Mouse (Mus musculus) heart, embryonic 16.5 days (tissue): ENCODE results near the gene Btbd9. TPM values are rescaled to one million over a fixed set of nuclear protein-coding genes. Genes with fewer than 3 reads are reported as not detected.

ENCODE experiments used
- ATAC-seq: fragments of 200-750 bp; cut with Nextera tagmentation; replicated peaks from 2 replicates; pipeline ENCODE4 v1.8.0; 2017; ENCODE audit warnings: moderate number of reproducible peaks; ENCODE audit not compliant: insufficient read depth, low FRiP score; ENCODE audit errors: extremely low read depth
- H3K27ac ChIP-seq: fragments of 300-500 bp; sonication (generic); 2 replicates; pipeline ENCODE4 v1.5.1; 2014; ENCODE audit warnings: mild to moderate bottlenecking, low read length, control low read depth, moderate library complexity
- H3K27me3 ChIP-seq: fragments of 300-500 bp; sonication (generic); 2 replicates; pipeline ENCODE4 v1.6.1; 2014; ENCODE audit warnings: low read length, mixed read lengths; ENCODE audit not compliant: control insufficient read depth, insufficient read depth
- H3K36me3 ChIP-seq: fragments of 300-500 bp; sonication (generic); 2 replicates; pipeline ENCODE4 v1.6.1; 2014; ENCODE audit not compliant: control insufficient read depth, insufficient read depth
- H3K4me1 ChIP-seq: fragments of 300-500 bp; sonication (generic); 2 replicates; pipeline ENCODE4 v1.6.1; 2014; ENCODE audit warnings: low read length, mixed read lengths; ENCODE audit not compliant: control insufficient read depth, insufficient read depth
- H3K4me2 ChIP-seq: fragments of 300-500 bp; sonication (generic); 2 replicates; pipeline ENCODE4 v1.6.1; 2014; ENCODE audit warnings: low read depth, mild to moderate bottlenecking, control low read depth, low read length
- H3K4me3 ChIP-seq: fragments of 300-500 bp; sonication (generic); 2 replicates; pipeline ENCODE4 v1.5.1; 2014; ENCODE audit warnings: mild to moderate bottlenecking, control low read depth, low read length
- H3K9ac ChIP-seq: fragments of 300-500 bp; sonication (generic); 2 replicates; pipeline ENCODE4 v1.6.1; 2014; ENCODE audit warnings: low read length, control low read depth
- H3K9me3 ChIP-seq: fragments of 300-500 bp; sonication (generic); replicated peaks from 2 replicates; pipeline ENCODE4 v1.6.1; 2016; ENCODE audit warnings: low read length; ENCODE audit not compliant: control insufficient read depth
- WGBS: fragments of 180-500 bp; shearing (Covaris S2); extraction: QIAGEN DNeasy Blood & Tissue Kit; methylation state at CpG from one replicate; pipeline ENCODE4 v1.1.7; 2014; 5-methylcytosine and 5-hydroxymethylcytosine counted together
- polyA plus RNA-seq: library from polyadenylated mRNA; unstranded; fragments of >200 nt; fragmentation: Nextera tagmentation; extraction: Ambion mirVana; gene quantifications from 2 replicates; pipeline ENCODE4 v1.2.1, GENCODE M21; 2015

Gene Btbd9
- polyA plus RNA-seq, 1 experiment from 2014 or later: 38.9 TPM

DNA sequence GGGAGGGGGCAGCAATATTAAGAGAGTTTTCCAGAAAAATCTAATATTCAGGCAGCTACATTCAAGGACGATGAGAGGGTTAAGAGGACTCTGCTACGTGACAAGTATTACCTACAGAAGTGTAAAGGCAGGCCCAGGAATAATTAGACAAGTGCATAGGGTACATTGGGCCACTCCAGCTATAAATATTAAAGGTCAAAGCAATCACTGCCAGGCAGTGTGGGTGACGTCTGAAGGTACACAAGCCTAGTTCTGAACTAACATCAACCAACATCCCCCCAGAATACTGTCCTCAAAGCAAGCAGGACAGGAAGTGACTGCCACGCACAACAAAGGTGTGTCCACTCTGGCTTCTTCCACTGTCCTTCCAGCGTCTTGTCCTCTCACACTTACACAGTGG, 77.5 kb downstream of the Btbd9 start:
- H3K9me3 ChIP-seq: no peaks in the 10 kb centered on the region
- 60% methylated on average over 5 of the region's 5 CpGs for WGBS
- peak overlapping the region; percentile 53 for H3K27ac ChIP-seq
- 0 out of 2 replicates have a peak, but pooled peaks have one; percentile 37 for ATAC-seq
- H3K9ac ChIP-seq: no peak overlapping the region
- no peak overlapping the region for H3K4me2 ChIP-seq
- H3K27me3 ChIP-seq: no peaks in the 10 kb centered on the region
- no peak overlapping the region for H3K4me3 ChIP-seq
- peaks cover 13% of the 10 kb centered on the region for H3K4me1 ChIP-seq
- no peaks in the 10 kb centered on the region for H3K36me3 ChIP-seq

DNA sequence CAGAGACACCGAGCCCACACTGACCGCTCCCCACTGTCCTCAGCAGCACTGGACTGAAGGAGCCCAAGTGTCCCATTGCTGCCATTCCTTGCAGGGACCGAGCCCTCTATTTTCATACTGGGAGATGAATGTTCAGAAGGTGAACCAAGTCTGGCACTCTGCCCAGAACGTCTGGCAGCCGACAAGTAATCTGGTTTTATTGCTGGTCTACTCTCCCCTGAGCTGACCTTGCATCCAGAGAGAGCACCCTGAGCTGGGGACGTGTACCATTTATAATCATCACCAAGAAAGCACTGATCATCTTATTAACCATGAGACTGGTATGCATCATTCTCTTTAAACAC, 77.9 kb downstream of the Btbd9 start:
- Histone ChIP-seq H3K9me3 (no peaks in the 10 kb centered on the region), H3K4me1 (peaks cover 13% of the 10 kb centered on the region), H3K36me3 (no peaks in the 10 kb centered on the region), H3K4me3 (no peak overlapping the region), H3K4me2 (no peak overlapping the region), H3K9ac (no peak overlapping the region), H3K27me3 (no peaks in the 10 kb centered on the region), H3K27ac (peak overlapping the region; percentile 53)
- ATAC-seq: peak; percentile 82
- 29% methylated on average over 6 of the region's 6 CpGs for WGBS

DNA sequence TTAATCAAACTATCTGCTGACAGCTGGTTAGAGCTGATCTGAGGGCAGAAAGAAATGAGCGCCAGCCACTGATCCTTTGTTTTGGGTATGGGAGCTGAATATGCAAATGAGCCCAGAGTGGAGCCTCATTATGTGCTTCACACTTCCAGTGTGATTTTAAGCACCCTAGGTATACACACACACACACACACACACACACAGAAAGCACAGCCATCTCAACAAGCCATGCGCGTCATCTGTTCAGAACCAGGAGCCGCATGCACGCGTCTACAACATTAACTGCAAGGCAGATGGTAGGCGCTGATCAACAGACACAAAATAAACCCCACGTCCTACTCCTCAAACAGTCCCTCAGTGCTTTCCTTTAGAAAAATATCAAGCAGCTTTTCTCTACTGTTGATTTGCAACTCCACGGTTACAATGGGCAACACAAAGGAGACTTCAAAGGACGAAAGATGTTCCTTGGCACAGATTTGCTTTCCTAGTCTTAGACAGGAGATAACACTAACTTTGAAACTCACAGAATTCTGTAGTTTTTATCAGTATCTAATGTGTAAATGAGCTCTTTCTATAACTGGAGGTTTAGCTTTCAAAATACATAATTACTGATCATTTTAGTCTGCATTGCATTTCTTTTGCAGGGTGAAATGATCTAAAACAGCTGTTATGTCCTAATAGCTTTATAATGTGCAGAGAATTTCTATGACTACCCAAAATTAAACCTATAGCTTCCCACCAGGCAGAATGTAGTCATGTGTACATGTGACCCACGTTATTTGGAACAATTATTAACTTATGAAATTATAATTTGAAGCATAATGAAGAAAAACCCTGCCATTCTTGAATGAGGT, 78.5 kb downstream of the Btbd9 start:
- Histone ChIP-seq H3K4me1 (peaks cover 13% of the 10 kb centered on the region), H3K27ac (peak overlapping the region; percentile 48; the same call in 1 of the 2 replicates), H3K36me3 (no peaks in the 10 kb centered on the region), H3K4me2 (no peak overlapping the region), H3K27me3 (no peaks in the 10 kb centered on the region), H3K9ac (no peak overlapping the region), H3K4me3 (no peak overlapping the region), H3K9me3 (no peaks in the 10 kb centered on the region)
- 77% methylated on average over 11 of the region's 11 CpGs for WGBS
- ATAC-seq: no peak

DNA sequence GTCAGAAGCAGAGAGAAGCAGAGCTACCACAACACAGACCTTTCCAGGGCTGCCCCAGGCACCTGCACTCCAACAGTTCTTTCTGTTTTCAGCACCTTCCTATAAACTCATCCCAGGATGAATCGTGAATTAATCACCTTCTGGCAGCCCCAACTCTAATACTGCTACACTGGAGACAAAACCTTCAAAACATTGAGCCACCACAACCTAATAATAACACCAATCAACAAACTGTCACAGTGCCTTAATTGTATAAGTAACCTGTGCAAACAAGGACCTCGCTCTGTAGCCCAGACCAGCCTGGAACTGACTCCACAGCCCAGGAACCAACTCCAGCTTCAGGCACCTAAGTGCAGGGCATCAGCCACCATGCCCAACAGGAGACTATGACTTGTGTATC, 80.7 kb downstream of the Btbd9 start:
- Histone ChIP-seq H3K4me1 (peaks cover 13% of the 10 kb centered on the region), H3K36me3 (no peaks in the 10 kb centered on the region), H3K4me3 (no peak overlapping the region), H3K4me2 (no peak overlapping the region), H3K27ac (no peak overlapping the region), H3K27me3 (no peaks in the 10 kb centered on the region), H3K9ac (no peak overlapping the region), H3K9me3 (no peaks in the 10 kb centered on the region)
- 85% methylated on average over 2 of the region's 2 CpGs for WGBS
- ATAC-seq: no peak

DNA sequence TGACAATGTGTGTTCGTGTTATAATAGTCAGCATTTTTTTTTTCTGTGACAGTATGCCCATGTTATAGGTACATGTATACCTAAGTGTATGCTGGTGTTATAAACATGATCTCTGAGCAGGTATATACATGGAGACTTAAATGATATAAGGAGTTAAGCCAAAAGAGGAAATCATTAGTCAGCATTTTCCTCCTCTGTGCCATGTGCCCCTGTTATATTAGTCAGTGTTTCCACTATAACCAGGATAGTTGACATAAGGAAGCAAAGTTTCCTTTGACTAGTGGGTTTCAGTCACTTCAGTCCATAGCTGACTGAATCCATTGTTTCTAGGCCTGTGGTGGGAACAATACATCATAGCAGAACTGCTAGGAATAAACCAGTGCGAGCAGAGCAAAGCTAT, 81.1 kb downstream of the Btbd9 start:
- ATAC-seq: no peak
- Histone ChIP-seq H3K27ac (no peak overlapping the region), H3K4me3 (no peak overlapping the region), H3K9me3 (no peaks in the 10 kb centered on the region), H3K4me2 (no peak overlapping the region), H3K9ac (no peak overlapping the region), H3K4me1 (peaks cover 13% of the 10 kb centered on the region), H3K27me3 (no peaks in the 10 kb centered on the region), H3K36me3 (no peaks in the 10 kb centered on the region)
- 80% methylated on average over 2 of the region's 2 CpGs for WGBS

DNA sequence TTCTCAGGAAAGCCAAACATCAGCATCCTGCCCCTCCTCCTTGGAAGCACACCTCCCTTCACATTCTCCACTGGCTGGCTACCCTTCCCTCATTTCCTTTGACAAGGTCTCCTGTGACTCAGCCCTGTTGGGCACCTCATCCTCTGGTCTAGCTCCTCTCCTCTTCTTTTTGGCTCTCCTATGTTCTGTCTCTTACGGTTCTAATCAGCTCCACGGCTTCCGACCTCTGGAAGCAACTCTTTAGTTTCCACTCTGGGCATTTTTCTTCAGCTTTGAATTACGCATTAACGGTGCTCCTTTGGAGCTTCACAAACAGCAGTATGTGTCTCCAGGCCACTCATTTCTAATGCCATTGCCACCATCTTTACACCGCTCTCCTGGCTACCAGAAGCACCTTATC, 82.8 kb downstream of the Btbd9 start:
- WGBS: 91% methylated on average over 6 of the region's 6 CpGs
- Histone ChIP-seq H3K9me3 (no peaks in the 10 kb centered on the region), H3K4me1 (peaks cover 6% of the 10 kb centered on the region), H3K4me2 (no peak overlapping the region), H3K36me3 (no peaks in the 10 kb centered on the region), H3K4me3 (no peak overlapping the region), H3K27me3 (no peaks in the 10 kb centered on the region), H3K9ac (no peak overlapping the region), H3K27ac (no peak overlapping the region)
- ATAC-seq: no peak

DNA sequence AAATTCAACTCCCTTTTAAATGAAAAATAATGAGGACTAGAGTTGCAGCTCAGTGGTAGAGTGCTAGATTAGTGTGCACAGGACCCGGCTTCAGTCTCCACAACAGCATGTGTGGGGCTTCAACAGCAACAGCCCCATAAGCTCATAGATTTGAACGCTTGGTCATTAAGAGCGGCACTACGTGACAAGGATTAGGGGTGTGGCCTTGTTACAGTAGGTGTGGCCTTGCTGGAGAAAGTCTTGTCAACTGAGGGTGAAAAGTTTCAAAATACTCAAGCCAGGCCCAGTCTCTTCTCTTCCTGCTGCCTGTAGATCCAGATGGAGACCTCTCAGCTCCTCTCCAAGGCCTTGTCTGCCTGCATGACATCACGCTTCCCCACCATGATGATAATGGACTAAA, 84.1 kb downstream of the Btbd9 start:
- no peak overlapping the region for H3K4me3 ChIP-seq
- WGBS: 97% methylated on average over 5 of the region's 5 CpGs

DNA sequence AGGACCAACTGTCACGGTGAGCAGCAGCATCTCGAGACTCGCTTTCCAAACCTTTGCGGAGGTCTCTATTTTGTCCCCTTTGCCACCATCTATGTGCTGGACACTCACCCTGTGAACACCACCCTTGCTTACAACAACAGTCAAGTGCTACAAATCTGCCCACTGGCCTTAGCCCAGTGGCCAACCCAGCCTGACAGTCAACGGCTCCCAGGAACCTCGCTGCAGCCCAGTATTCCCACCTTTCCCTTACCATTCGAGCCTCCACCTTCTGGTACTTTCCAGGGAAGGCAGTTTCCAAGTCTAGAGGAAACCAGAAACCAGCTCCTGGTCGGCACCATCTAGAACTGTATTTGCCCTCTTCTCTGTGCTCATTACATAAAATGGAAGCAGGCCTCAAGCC, 84.7 kb downstream of the Btbd9 start:
- Histone ChIP-seq H3K9me3 (no peaks in the 10 kb centered on the region), H3K9ac (no peak overlapping the region), H3K4me2 (no peak overlapping the region), H3K36me3 (no peaks in the 10 kb centered on the region), H3K4me3 (no peak overlapping the region), H3K27me3 (no peaks in the 10 kb centered on the region), H3K4me1 (no peaks in the 10 kb centered on the region), H3K27ac (no peak overlapping the region)
- WGBS: 96% methylated on average over 8 of the region's 8 CpGs
- ATAC-seq: no peak

More for the DNA sequence above, 84.1 kb downstream of the Btbd9 start:
- H3K36me3 ChIP-seq: no peaks in the 10 kb centered on the region
- no peak overlapping the region for H3K4me2 ChIP-seq
- no peaks in the 10 kb centered on the region for H3K9me3 ChIP-seq
- H3K4me1 ChIP-seq: no peaks in the 10 kb centered on the region
- H3K27me3 ChIP-seq: no peaks in the 10 kb centered on the region
- no peak overlapping the region for H3K27ac ChIP-seq
- no peak for ATAC-seq
- no peak overlapping the region for H3K9ac ChIP-seq

DNA sequence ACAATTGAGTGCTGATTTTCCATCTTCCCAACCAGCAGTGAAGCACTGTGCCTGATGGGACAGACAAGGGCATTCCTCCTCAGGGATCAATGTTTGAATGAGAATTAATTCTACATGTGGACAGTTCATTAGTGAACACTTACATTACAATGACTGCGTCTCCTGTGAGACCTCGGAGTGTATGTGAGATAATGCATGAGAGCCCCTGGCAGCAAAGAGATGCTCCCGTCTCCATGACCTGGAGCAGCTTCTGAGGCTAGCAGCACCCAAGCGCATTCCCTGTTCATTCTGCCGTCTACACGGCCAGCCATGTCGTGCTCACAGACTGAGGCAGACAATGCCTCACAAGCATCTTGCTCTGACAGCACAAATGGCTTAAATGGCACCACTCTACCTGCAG, 85.7 kb downstream of the Btbd9 start:
- Histone ChIP-seq H3K9me3 (no peaks in the 10 kb centered on the region), H3K36me3 (no peaks in the 10 kb centered on the region), H3K4me3 (no peak overlapping the region), H3K27ac (no peak overlapping the region), H3K4me1 (no peaks in the 10 kb centered on the region), H3K9ac (no peak overlapping the region), H3K27me3 (no peaks in the 10 kb centered on the region), H3K4me2 (no peak overlapping the region)
- no peak for ATAC-seq
- WGBS: 88% methylated on average over 7 of the region's 7 CpGs
